Mouse (Mus musculus) myocyte (in vitro differentiated cells): ENCODE data around the gene Rraga.

ENCODE experiments used
- MYOG ChIP-seq, 3 experiments: IDR thresholded peaks; one replicate each; pipeline ENCODE4 v1.6.1; 2011; ENCODE audit warnings: control low read depth in 2 of 3, low read depth in 2 of 3, mild to moderate bottlenecking in 2 of 3; ENCODE audit not compliant: insufficient read length in 2 of 3, control insufficient read depth in 1 of 3, insufficient read depth in 1 of 3
- POLR2A ChIP-seq: IDR thresholded peaks from one replicate; pipeline ENCODE4 v1.6.1; 2011; ENCODE audit warnings: low read depth, mild to moderate bottlenecking, control low read depth, moderate library complexity; ENCODE audit not compliant: insufficient read length
- USF1 ChIP-seq: IDR thresholded peaks from one replicate; pipeline ENCODE4 v1.6.1; 2011; ENCODE audit warnings: low read depth, mild to moderate bottlenecking, control low read depth, moderate library complexity

DNA sequence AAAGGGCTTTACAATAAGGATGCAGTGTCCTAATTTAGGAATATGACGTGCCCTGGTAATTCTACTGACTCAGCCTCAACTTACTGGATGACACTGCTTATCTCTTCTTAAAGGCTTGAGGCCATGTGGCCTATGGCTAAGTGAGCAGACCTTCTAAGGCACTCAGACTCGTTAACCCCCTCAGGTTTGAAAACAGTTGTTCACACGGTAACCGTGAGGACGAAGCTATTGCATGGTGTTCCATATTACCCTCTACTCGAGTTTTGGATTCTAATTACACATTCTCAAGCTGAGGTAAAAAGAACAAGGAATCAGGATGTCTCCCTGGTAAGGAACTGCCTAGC, 557 bp upstream of the Rraga start:
- no peak for TF ChIP-seq POLR2A
- no peak for TF ChIP-seq MYOG (IDR thresholded peaks at IDR 0.05; ENCODE audit: control insufficient read depth in 1 of 3, insufficient read depth in 1 of 3, insufficient read length in 2 of 3, low read depth in 2 of 3)
- no peak for TF ChIP-seq USF1
